Mouse (Mus musculus) forelimb bud, embryonic 11.5 days (tissue): ENCODE data around the gene Arhgap8.
"Not testable (repeated sequence)": the region's sequence is repeated elsewhere in the genome, so short reads cannot be mapped to it uniquely, and the experiment has no call there.

Experiments used
- DNase-seq: peaks from one replicate; pipeline ENCODE4 v3.0.0-alpha.2; 2012; ENCODE audit warnings: low read depth, low spot score

The Arhgap8 gene

DNA sequence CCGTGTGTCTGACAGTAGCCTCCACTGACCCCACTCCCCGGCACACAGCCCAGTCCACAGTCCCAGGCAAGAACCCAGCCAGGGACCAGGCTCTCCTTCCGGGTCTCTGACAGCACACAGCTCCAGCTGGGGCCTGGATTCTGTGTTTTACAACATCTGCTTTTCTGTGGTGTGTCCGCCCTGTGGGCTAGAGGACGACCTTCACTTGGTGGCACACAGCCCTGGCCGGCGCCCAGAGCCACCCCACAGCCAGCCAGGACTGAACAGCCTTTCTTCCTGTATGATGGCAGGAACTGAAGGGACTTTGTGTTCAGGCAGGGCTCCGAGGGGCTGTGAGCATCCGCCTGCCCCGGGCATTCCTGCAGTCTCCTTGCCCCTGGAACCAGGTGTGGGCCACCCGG is 22.2 kb upstream of the Arhgap8 start:
- no peak for DNase-seq

DNA sequence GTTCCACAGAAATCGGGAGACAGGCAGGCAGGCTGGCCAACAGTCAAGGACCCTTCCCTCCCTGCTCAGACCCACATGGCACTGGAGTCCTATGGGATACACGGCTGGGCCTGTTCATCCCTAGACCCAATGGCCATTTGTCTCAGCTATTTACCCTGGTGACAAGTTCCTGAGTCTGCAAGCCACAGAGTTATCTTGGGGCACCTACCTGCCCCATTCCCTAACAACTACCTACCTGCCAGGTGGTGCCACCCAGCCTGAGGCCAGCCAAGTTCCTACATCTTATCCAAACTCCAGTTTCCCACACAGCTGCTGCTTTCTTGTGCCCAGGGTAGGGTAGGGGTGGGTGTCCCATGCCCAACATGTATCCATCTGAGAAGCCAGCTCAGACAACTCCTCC is 21.7 kb upstream of the Arhgap8 start:
- DNase-seq: no peak

DNA sequence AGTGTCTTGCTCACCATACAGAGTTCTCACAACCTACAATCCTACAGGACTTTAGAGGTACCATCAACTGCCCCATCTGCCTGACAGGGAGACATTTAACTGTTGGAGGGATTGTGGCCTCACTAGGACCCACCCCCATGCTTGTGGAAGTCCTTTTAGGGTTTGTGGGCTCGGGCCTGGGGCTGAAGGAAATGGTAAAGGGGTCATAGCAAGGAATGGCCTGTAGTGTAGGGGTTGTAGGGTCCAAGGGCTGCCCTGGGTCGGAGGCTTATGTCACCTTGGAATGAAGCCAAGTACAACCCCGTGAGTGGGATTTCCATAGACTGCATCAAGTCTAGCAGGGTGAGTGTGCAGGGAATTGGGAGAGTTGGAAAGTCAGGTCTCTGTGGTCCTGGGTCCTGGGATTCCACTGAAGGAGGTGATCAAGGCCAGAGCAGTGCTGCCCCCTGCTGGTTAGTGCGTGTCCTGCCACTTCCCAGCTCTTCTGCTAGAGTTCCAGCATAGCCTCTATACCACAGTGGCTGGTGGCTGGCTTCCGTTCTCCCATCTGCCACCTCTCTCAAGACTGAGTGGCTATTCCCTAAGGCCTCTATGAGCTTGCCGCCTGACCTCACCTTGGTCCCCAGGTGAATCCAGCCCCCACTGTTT is 19.6 kb upstream of the Arhgap8 start:
- peak; percentile 76 for DNase-seq

DNA sequence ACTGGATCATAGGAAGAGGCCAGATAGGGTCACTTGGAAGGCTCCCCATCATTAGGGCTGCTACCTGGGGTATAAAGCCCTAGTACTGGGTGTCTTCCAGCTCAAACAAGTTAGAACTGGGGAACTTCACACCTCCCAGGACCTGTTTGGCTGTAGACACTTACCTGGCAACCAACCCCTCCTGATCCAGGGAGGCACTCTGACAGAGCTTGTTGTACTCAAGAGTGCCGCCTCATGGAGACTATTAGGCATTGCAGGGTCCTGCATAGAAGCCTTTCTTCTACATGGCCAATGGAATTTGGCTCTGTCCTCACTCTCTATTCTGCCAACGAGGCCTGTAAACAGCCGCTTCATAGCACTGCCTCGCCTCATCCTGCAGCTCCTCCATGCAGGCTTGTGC is 17.9 kb upstream of the Arhgap8 start:
- no peak for DNase-seq

DNA sequence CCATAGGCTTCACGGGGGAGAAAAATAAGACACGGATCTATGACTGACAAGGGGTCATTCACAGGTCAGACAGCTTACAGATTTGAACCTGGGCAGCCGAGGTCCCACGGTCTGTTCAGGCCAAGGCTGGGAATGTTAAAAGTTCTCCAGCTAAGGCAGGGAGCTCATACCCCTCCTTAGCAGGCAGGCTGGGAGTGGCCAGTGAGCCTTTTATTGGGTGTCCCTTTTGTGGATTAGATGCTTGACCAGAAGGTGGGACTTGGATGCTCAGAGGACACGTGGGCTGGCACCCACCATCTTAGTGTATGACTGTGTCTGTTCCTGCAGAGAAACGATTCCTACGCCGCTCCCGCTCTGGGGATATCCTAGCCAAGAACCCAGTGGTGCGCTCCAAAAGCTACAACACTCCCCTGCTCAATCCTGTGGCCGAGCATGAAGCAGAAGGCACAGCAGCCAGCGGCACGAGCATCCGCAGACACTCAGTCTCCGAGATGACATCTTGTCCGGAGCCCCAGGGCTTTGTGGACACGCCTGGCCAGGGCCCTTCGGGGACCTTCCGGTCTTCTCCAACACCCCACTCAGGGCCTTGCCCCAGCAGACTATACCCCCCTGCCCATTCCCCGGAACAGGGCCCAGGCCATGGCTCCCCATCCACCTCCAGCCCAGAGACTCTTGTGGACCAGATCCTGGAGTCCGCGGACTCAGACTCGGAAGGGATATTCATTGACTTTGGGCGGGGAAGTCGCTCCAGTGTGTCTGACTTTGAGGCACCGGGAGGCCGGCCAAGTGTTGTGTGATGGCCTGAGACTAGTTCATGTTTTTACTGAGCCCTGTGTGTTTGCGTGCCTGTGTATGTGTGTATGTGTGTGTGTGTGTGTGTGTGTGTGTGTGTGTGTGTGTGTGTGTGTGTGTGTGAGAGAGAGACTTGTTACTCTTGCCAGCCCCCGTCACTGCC is 17.2 kb upstream of the Arhgap8 start:
- no peak for DNase-seq

DNA sequence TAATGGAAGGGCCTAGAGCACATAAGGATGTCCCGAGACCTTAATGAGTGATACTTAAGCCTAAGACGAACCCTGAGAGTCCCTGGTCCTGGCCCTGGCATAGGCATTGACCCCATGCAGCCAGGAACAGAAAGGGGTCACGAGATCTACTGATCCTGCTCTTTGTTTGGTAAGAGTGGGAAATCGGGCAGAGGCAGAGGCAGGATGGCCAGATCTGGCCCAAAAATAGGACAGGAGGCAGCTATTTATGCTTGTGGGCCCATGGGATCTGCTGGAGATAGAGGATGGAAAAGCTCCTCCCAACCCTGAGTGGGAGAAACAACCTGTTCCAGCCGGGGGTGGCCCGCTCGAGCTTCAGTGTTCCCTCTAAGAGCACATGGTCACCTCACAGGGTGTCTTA is 15.9 kb upstream of the Arhgap8 start:
- DNase-seq: no peak

DNA sequence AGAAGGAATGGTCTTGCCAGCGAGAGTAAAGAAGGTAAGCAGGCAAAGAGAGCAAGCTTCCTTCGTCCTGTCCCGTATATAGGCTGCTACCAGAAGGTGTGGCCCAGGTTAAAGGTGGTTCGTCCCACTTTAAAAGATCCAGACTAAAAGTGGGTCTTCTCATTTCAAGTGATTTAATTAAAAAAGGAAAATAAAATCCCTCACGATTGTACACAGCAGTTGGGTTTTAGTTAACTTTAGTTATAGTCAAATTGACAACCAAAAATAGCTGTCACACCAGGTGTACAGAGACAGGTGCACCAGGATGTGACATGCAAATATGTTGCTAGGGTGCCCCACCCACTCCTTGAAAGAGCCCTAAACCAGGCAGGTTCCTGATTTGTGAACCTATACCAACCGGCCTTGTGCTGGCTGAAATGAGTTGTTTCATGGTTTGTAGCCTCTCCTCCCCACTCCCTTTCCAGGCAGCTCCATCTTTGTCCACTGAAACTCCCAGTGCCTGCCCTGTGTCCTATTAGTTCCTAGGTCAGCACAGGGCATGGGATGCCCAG is 14.4 kb upstream of the Arhgap8 start:
- no peak for DNase-seq

DNA sequence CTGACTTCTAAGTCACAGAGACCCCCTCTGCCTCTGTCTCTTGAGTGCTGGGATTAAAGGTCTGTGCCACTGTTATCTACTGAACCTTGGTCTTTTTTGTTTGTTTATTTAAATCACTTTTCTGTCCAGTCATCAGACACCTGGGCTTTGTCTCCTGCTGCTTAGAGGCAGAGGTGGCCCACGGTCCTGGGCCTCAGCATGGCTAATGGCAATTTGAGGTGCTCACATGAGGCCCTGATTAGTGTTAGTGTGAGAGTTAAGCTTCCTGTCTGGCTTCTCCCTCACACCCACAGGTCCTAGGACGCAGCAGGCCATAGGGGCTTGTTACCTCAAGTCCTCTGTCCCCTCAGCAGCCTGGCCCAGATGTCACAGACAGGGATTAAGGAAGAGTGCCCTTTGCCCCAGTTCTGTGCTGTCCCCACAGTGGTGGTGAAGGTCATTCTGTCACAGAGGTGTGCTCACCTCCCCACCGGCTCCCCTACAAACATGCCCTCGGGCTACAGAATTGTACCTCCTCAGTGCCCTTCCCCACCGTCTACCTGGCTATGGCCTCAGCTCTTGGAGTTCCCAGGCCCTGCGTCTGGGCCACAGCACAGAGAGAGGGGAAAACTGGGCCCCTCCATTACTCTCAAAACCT is 12.8 kb upstream of the Arhgap8 start:
- DNase-seq: no peak

DNA sequence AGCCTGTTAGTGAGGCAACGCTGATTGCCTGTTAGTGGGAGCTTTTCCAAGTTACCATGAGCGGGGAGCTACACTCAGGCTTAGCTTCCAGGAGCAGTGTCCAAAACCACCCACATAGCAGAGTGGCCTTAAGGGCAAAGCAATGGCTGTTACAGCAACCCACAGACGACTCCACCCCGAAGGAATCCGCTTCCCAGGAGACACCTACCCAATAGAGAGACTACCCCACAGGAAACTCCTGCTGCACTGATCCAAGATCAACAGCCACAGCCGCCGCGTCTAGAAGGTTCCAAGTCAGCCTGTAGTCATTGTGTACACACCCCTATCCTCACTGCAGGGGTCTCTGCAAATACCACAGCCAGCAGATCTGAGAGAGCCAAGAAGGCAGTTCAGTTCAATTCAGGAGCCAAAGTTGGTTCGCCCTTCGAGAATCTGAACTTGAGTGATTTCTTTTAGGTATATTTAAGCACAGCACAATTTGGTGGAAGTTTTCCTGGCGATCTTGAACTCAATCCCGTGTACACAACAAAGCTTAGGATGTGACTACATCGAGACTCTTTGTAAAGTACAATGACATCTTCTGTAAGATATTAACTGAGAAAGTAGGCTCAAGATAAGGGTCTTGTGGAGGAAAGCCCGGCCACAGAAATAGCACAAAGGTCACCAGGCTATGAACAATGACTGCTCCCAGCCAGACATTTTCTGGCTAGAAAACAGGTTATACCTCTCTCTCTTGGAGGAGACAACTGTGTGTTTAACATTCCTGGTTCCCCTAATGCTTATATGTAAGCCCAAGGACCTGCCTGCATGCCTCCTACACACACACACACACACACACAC is 7.1 kb upstream of the Arhgap8 start:
- DNase-seq: no peak

DNA sequence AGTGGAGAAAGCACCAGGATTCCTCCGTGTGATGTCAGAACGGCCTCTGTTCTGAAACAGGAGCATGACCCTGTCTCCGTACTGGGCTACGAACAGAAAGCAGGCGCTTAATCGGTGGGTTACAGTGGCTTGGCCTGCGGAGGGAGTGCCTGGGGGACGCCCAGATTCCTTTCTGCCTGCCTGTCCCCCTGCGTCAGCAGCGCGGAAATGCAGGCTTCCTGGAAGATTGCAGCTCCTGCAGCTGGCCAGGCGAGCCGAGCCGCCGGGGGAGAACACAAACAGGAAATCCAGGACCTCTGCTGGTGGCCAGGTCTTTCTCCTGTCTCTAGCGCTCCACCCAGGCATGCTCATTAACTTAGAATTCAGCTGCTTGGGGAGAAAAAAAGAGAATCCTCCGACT is 5.1 kb upstream of the Arhgap8 start:
- DNase-seq: peak; percentile 86

DNA sequence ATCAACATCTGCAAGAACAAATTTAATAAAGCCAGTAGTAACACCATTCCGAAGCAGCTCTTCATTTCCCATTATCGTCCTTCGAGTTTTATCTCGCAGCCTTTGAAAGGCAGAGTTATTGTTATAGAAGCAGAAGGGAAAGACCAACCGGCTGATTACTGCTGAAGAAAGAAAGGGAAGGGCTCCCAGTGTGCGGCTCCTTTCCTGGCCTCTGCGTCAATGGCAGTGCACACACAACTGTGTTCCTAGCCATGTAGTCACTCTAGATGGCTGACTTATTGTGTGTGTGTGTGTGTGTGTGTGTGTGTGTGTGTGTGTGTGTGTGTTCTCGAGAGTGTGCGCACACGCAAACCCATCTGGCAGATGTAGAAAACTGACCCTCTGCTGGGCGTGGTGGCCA is 4.7 kb upstream of the Arhgap8 start:
- no peak for DNase-seq

DNA sequence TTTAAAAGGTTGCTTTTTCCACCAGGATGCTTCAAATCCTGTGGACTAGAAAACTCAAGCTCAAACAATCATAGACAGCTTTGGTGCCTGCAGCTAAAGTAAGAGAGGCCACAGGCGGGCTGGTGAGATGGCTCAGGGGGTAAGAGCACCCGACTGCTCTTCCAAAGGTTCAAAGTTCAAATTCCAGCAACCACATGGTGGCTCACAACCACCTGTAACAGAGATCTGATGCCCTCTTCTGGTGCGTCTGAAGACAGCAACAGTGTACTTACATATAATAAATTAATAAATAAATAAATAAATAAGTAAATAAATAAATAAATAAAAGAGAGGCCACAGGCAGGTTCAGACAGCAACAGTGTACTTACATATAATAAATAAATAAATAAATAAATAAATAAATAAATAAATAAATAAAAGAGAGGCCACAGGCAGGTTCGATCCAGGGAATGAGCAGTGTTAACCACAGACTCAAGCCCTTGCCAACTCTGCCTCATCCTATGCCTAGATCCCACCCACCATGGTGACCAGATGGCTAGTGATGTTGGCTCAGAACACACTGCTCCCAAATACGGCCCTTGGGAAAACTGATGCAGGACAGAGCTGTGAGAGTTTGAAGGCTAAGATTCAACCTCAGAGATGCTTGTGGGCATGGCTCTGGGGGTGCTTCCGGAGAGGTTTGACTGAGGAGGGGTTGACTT is 2.1 kb upstream of the Arhgap8 start:
- DNase-seq: not testable (repeated sequence)

DNA sequence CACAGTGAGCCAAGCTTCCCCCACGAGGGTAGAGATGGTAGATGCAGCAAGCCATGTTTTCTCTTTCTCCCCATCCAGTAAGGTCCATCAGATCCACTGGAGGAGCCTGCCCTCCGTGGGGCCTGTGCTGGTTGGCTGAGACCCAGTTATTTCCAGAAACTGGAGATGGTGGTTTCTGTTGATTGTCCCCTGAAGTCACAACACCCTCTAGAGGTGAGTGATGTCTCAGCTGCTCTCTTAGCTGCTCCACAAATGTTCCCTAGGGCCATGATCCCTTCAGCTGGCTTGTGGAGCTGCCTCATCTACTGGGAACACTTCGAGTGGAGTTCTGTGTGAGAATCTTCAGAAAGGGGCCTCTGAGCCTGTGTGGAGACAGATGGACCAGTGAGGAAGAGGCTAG is 1.1 kb upstream of the Arhgap8 start:
- no peak for DNase-seq

DNA sequence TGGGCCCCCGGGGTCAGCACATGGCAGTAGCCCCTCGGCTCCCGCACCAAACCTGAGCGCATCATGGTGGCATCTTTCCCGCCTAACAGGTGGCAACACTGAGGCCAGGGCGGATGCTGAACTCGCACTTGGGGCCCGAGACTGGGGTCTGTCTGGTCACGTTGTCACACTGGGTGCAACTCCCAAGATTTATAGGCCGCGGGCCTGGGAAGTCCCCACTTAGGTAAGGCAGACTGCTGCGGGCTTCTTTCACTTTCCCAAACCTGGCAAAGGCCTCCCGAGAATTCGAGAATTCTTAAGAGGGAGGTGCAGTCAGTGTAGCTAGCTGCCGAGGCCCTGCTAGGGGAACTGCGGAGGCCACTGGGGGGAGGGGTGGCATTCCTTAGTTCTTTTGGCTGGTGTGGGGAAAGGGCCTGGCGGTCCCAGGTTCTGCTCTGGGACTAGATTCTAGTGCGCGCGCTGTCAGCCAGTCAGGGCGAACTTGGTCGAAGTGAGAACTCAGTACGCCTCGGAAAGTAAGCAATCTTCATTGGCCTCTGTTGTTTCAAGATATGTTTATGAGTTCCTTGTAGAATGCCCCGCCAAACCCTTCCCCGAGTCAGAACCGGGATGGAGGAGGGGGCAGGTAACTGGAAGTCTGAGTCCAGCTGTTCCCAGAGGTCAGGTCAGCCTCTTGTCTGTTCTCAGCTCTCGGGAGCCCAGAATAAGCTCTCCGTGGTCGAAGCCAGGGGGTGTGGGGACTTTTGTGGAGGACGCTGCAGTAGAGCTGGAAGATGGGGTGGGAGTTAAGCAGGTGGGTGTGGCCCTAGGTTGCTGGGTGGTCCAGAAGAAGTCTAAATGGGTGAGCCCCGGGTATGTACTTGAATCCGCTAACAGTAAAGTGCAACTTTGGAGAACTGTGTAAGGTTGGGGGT is 696 bp downstream of the Arhgap8 start:
- peak; percentile 77 for DNase-seq

DNA sequence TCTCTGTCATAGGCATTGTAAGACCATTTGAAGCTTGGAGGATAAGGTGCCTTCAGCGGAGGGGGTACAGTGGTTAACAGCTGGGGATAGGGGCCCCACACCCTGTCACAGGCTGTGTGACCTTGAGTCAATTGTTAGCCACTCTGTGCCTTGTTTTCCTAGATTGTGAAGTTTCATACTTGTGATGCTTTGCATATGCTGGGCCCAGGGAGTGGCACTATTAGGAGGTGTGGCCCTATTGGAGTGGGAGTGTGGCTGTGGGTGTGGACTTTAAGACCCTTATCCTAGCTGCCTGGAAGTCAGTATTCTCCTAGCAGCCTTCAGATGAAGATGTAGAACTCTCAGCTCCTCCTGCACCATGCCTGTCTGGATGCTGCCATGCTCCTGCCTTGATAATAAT is 3.8 kb downstream of the Arhgap8 start:
- not testable (repeated sequence) for DNase-seq

DNA sequence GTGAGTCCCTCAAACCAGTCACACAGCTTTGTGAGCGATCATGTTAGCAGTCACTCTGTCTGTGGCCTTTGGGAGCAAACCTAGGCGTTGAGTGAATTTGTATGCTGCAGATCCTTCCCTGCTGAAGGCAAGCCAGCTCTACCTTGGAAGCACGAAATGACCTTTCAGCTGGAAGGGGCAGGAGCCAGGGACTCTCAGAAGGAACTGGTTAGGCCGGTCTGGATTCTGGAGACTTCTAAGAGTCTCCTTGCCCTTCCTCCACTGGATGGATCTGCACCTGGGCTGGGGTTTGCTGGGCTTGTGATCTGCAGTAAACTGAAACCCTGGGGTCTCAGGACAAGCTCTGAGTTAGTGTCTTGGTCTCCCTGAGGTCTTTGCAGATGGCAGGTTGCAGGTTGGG is 4.3 kb downstream of the Arhgap8 start:
- no peak for DNase-seq

DNA sequence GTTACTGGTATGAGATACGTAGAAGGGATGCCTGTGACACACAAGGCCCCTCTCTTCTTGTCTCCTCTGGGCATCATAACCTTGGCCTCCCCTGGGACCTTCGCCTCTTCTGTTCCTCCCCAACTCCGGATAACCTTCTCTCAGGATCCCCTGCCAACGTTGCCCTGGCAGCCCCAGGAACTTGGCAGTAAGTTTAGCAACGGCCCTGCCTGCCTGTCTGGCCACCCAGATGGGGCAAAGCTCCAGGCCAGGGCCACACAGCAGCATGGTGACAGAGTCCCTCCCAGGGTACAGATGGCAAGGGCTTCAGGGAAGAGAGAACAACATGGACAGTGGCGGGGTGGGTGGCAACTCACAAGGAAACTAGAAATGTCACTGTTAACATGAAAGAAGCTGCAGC is 9.8 kb downstream of the Arhgap8 start:
- no peak for DNase-seq

DNA sequence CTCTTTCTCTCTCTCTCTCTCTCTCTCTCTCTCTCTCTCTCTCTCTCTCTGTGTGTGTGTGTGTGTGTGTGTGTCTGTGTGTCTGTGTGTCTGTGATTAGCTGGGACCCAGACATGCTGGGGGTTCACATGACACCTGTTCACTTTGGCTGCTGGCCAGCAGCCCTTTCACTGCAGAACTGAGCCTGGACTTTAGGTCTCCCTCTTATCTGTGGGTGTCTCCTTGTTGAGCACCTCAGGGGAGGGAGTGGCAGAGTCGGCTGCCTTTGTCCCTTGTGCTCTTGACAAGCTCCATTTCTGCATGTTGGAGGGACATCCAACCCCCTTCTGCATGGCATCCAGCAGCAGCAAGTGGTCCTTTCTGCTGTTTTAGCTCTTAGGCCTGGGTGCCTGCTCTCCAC is 11.0 kb downstream of the Arhgap8 start:
- no peak for DNase-seq

DNA sequence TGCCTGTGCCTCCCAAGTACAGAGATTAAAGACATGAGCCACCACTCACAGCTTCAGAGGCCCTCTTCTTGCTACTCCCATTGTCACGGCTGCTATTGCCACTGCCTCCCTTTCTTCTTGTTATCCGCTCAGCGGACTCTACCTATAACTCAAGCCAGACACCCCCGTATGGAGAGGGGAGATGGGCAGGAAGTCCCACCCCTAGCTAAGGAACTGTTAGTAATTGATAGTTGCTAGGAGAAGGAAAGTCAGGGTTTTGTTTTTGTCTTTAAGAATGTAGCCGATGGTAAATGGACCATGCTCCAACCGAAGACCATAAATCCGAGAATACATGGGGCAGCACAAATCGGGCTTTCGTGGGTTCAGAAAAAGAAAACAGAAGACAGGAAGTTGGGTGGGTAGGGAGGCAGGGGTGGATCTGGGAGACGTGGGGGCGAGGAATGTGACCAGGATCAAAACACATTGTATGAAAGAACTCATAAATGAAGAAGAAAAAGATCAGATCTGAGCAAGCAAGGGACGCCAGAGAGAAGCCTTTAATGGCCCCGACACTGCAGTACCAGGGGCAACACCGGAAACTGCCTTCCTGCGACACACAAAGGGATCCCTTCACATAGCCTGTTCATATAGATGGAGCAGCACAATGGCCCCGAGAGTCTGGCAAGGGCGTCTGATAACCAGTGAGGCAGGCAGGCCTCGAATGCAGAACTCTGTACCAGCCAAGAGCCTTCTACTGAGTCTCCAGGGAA is 12.0 kb downstream of the Arhgap8 start:
- DNase-seq: no peak
